Mouse (Mus musculus) thymus, postnatal 0 days (tissue): ENCODE data around the gene Hist1h2ak. TPM values are rescaled to one million over a fixed set of nuclear protein-coding genes. Genes with fewer than 3 reads are reported as not detected.

Experiments
- microRNA-seq: library from miRNA; unstranded; fragments of <30 nt; microRNA quantifications from one replicate; pipeline ENCODE4, GENCODE M21; 2016; ENCODE audit warnings: borderline number of aligned reads
- polyA plus RNA-seq: library from polyadenylated mRNA; unstranded; fragments of >200 nt; fragmentation: Nextera tagmentation; extraction: Ambion mirVana; gene quantifications from 2 replicates; pipeline ENCODE4 v1.2.1, GENCODE M21; 2015

Hist1h2ak gene
- polyA plus RNA-seq, 1 experiment from 2014 or later = 249 TPM

Small RNA genes lying within 50 kb of the gene (microRNA-seq; reads per million reads assigned to microRNA genes)
- not detected for gene Gm44346
- not detected for gene Gm44357
- gene Gm44367 = not detected
- not detected for gene Gm44454

Other genes with a start within 250 kb of the Hist1h2ak start
- 3.2 and 4.4 TPM in 2 replicates for gene Zkscan8, start 222.7 kb downstream of the Hist1h2ak start, polyA plus RNA-seq
- 0.04 TPM in 1 of 2 replicates, not detected in the other for gene Olfr1366, start 211.0 kb downstream of the Hist1h2ak start, polyA plus RNA-seq
- gene Olfr1535, start 193.9 kb downstream of the Hist1h2ak start, polyA plus RNA-seq = not detected in 2 replicates
- gene Olfr1364, start 172.1 kb downstream of the Hist1h2ak start, polyA plus RNA-seq = not detected in 2 replicates
- not detected in 2 replicates for gene Olfr1362, start 139.8 kb downstream of the Hist1h2ak start, polyA plus RNA-seq
- gene Olfr11, start 111.3 kb downstream of the Hist1h2ak start, polyA plus RNA-seq = not detected in 2 replicates
- gene Olfr1361, start 90.4 kb downstream of the Hist1h2ak start, polyA plus RNA-seq = not detected in 2 replicates
- gene Olfr1360, start 76.4 kb downstream of the Hist1h2ak start, polyA plus RNA-seq = not detected in 2 replicates
- not detected in 2 replicates for gene Olfr1359, start 55.7 kb downstream of the Hist1h2ak start, polyA plus RNA-seq
- 8.9 and 16.3 TPM in 2 replicates for gene Hist1h2bl, start 37.7 kb downstream of the Hist1h2ak start, polyA plus RNA-seq
- gene Hist1h2ai, start 37.4 kb downstream of the Hist1h2ak start, polyA plus RNA-seq = 110 and 183 TPM in 2 replicates
- 43.7 and 67.6 TPM in 2 replicates for gene Hist1h3h, start 36.2 kb downstream of the Hist1h2ak start, polyA plus RNA-seq
- gene Hist1h2bm, start 31.8 kb downstream of the Hist1h2ak start, polyA plus RNA-seq = 22.0 and 29.1 TPM in 2 replicates
- 1.0 and 1.8 TPM in 2 replicates for gene Hist1h4j, start 18.8 kb downstream of the Hist1h2ak start, polyA plus RNA-seq
- 16.8 and 24.8 TPM in 2 replicates for gene Hist1h4k, start 3.3 kb downstream of the Hist1h2ak start, polyA plus RNA-seq
- 22.7 and 35.8 TPM in 2 replicates for gene Hist1h2bn, start 296 bp upstream of the Hist1h2ak start, polyA plus RNA-seq
- gene Hist1h1b, start 26.8 kb upstream of the Hist1h2ak start, polyA plus RNA-seq = 71.7 and 80.7 TPM in 2 replicates
- gene Hist1h3i, start 29.5 kb upstream of the Hist1h2ak start, polyA plus RNA-seq = 392 and 414 TPM in 2 replicates
- gene Hist1h2an, start 33.4 kb upstream of the Hist1h2ak start, polyA plus RNA-seq = 32.4 and 51.2 TPM in 2 replicates
- 3.4 and 3.5 TPM in 2 replicates for gene Hist1h2bp, start 33.6 kb upstream of the Hist1h2ak start, polyA plus RNA-seq
- 63.1 and 89.0 TPM in 2 replicates for gene Hist1h2bq, start 56.4 kb upstream of the Hist1h2ak start, polyA plus RNA-seq
- gene Hist1h2ao, start 56.6 kb upstream of the Hist1h2ak start, polyA plus RNA-seq = 2.0 TPM in 1 of 2 replicates, not detected in the other
- 1.0 TPM in 1 of 2 replicates, not detected in the other for gene Hist1h4m, start 57.9 kb upstream of the Hist1h2ak start, polyA plus RNA-seq
- gene Hist1h4n, start 78.4 kb upstream of the Hist1h2ak start, polyA plus RNA-seq = 35.0 and 40.5 TPM in 2 replicates
- 10,793 and 11,737 TPM in 2 replicates for gene Hist1h2ap, start 79.7 kb upstream of the Hist1h2ak start, polyA plus RNA-seq
- gene Hist1h2br, start 79.9 kb upstream of the Hist1h2ak start, polyA plus RNA-seq = 64.8 and 86.2 TPM in 2 replicates
- 3.7 and 4.4 TPM in 2 replicates for gene Zfp184, start 191.3 kb upstream of the Hist1h2ak start, polyA plus RNA-seq
- gene Pom121l2, start 227.4 kb upstream of the Hist1h2ak start, polyA plus RNA-seq = 0.14 and 0.18 TPM in 2 replicates